Mouse (Mus musculus) forebrain, postnatal 0 days (tissue): ENCODE measurements around the gene Pla2g7. TPM values are rescaled to one million over a fixed set of nuclear protein-coding genes. Genes with fewer than 3 reads are reported as not detected.

Experiments
- ATAC-seq: fragments of 200-750 bp; cut with Nextera tagmentation; 2 replicates; pipeline ENCODE4 v1.8.0; 2017; ENCODE audit warnings: mild to moderate bottlenecking, moderate library complexity
- DNase-seq: peaks from one replicate; pipeline ENCODE4 v3.0.0-alpha.2; 2015
- H3K27ac ChIP-seq: fragments of 300-500 bp; sonication (generic); 2 replicates; pipeline ENCODE4 v1.5.1; 2014; ENCODE audit warnings: low read depth, mild to moderate bottlenecking, antibody characterized with exemption, low read length, moderate library complexity, mixed read lengths
- H3K27me3 ChIP-seq: fragments of 300-500 bp; sonication (generic); 2 replicates; pipeline ENCODE4 v1.6.1; 2014; ENCODE audit warnings: mild to moderate bottlenecking, low read length, mixed read lengths; ENCODE audit not compliant: insufficient read depth
- H3K36me3 ChIP-seq: fragments of 300-500 bp; sonication (generic); 2 replicates; pipeline ENCODE4 v1.6.1; 2014; ENCODE audit warnings: mild to moderate bottlenecking, moderate library complexity; ENCODE audit not compliant: insufficient read depth
- H3K4me1 ChIP-seq: fragments of 300-500 bp; sonication (generic); 2 replicates; pipeline ENCODE4 v1.6.1; 2014; ENCODE audit warnings: antibody characterized with exemption; ENCODE audit not compliant: insufficient read depth
- H3K4me2 ChIP-seq: fragments of 300-500 bp; sonication (generic); 2 replicates; pipeline ENCODE4 v1.6.1; 2014; ENCODE audit warnings: low read depth, mild to moderate bottlenecking, moderate library complexity
- H3K4me3 ChIP-seq: fragments of 300-500 bp; sonication (generic); 2 replicates; pipeline ENCODE4 v1.5.1; 2014; ENCODE audit warnings: low read depth, low read length, mixed read lengths
- H3K9ac ChIP-seq: fragments of 300-500 bp; sonication (generic); 2 replicates; pipeline ENCODE4 v1.6.1; 2014; ENCODE audit warnings: mild to moderate bottlenecking
- H3K9me3 ChIP-seq: fragments of 300-500 bp; sonication (generic); 2 replicates; pipeline ENCODE4 v1.6.1; 2016; ENCODE audit warnings: low read length
- CTCF ChIP-seq: sonication (generic); IDR thresholded peaks from 2 replicates; pipeline ENCODE4 v1.5.1; 2016; ENCODE audit warnings: antibody characterized with exemption, control low read depth, low read depth
- WGBS: fragments of 180-500 bp; shearing (Covaris S2); extraction: QIAGEN DNeasy Blood & Tissue Kit; methylation state at CpG from one replicate; pipeline ENCODE4 v1.1.7; 2014; 5-methylcytosine and 5-hydroxymethylcytosine counted together
- polyA plus RNA-seq: library from polyadenylated mRNA; unstranded; fragments of >200 nt; fragmentation: Nextera tagmentation; extraction: Ambion mirVana; gene quantifications from 2 replicates; pipeline ENCODE4 v1.2.1, GENCODE M21; 2015
- total RNA-seq: library from RNA; depleted of rRNA; stranded (reverse); fragments of >200 nt; gene quantifications from 2 replicates; pipeline ENCODE4 v1.2.3, GENCODE M21; 2014

Gene Pla2g7
- total and polyA plus RNA-seq, 2 experiments from 2014 or later: 26.8 to 76.9 TPM

- no peak for TF ChIP-seq CTCF
- WGBS: 91% methylated on average over 3 of the region's 3 CpGs
- Histone ChIP-seq H3K27me3 (no peaks in the 10 kb centered on the region), H3K27ac (no peak overlapping the region), H3K9me3 (peaks cover 8% of the 10 kb centered on the region; the same call in 1 of the 2 replicates), H3K4me3 (no peak overlapping the region), H3K4me1 (no peaks in the 10 kb centered on the region), H3K9ac (no peak overlapping the region), H3K36me3 (no peaks in the 10 kb centered on the region), H3K4me2 (no peak overlapping the region)
- ATAC-seq (no peak), DNase-seq (no peak)
Observed at GRCm38 (mm10) chr17:43558678-43559077, 9.2 kb upstream of the Pla2g7 start.

GRCm38 (mm10) chr17:43563192-43563987 lies 4.5 kb upstream of the Pla2g7 start:
- DNase-seq (no peak), ATAC-seq (no peak)
- H3K9me3 ChIP-seq: peaks cover 8% of the 10 kb centered on the region; the same call in 1 of the 2 replicates
- H3K27ac ChIP-seq: no peak overlapping the region
- no peak overlapping the region for H3K4me3 ChIP-seq
- H3K27me3 ChIP-seq: no peaks in the 10 kb centered on the region
- WGBS: 90% methylated on average over 7 of the region's 7 CpGs
- TF ChIP-seq CTCF: no peak
- H3K9ac ChIP-seq: no peak overlapping the region
- no peaks in the 10 kb centered on the region; the same call in 1 of the 2 replicates for H3K4me1 ChIP-seq
- H3K36me3 ChIP-seq: no peaks in the 10 kb centered on the region
- H3K4me2 ChIP-seq: no peak overlapping the region

GRCm38 (mm10) chr17:43567593-43567991 lies 306 bp upstream of the Pla2g7 start:
- Histone ChIP-seq H3K4me1 (peaks cover 5% of the 10 kb centered on the region; the same call in 1 of the 2 replicates), H3K9ac (peak overlapping the region; percentile 59; the same call in 1 of the 2 replicates), H3K4me2 (peak overlapping the region; percentile 77), H3K36me3 (no peaks in the 10 kb centered on the region), H3K9me3 (0 out of 2 replicates have a peak, but pooled peaks cover under 1% of the 10 kb centered on the region), H3K27ac (no peak overlapping the region), H3K4me3 (peak overlapping the region; percentile 40), H3K27me3 (no peaks in the 10 kb centered on the region)
- no peak for TF ChIP-seq CTCF
- DNase-seq: peak; percentile 8
- WGBS: 6% methylated on average over 12 of the region's 12 CpGs
- peak; percentile 45 for ATAC-seq

GRCm38 (mm10) chr17:43569287-43569686 lies 1.4 kb downstream of the Pla2g7 start:
- no peaks in the 10 kb centered on the region for H3K27me3 ChIP-seq
- H3K4me3 ChIP-seq: no peak overlapping the region
- no peaks in the 10 kb centered on the region for H3K36me3 ChIP-seq
- H3K4me1 ChIP-seq: peaks cover 5% of the 10 kb centered on the region; the same call in 1 of the 2 replicates
- DNase-seq (no peak), ATAC-seq (no peak)
- TF ChIP-seq CTCF: no peak
- no peak overlapping the region for H3K9ac ChIP-seq
- WGBS: 70% methylated on average over 7 of the region's 7 CpGs
- no peaks in the 10 kb centered on the region for H3K9me3 ChIP-seq
- no peak overlapping the region for H3K27ac ChIP-seq
- peak overlapping the region; percentile 77; the same call in 1 of the 2 replicates for H3K4me2 ChIP-seq

GRCm38 (mm10) chr17:43573624-43574073 lies 5.8 kb downstream of the Pla2g7 start:
- no peaks in the 10 kb centered on the region for H3K27me3 ChIP-seq
- no peak overlapping the region for H3K27ac ChIP-seq
- WGBS: 24% methylated on average over 3 of the region's 3 CpGs
- no peak for TF ChIP-seq CTCF
- no peak overlapping the region for H3K4me3 ChIP-seq
- ATAC-seq: peak; percentile 25; the same call in 1 of the 2 replicates
- no peaks in the 10 kb centered on the region for H3K36me3 ChIP-seq
- no peak overlapping the region for H3K9ac ChIP-seq
- no peak overlapping the region for H3K4me2 ChIP-seq
- 0 out of 2 replicates have a peak, but pooled peaks cover 3% of the 10 kb centered on the region for H3K4me1 ChIP-seq
- no peaks in the 10 kb centered on the region for H3K9me3 ChIP-seq
- no peak for DNase-seq

GRCm38 (mm10) chr17:43580456-43580855 lies 12.6 kb downstream of the Pla2g7 start:
- TF ChIP-seq CTCF: no peak
- no peak overlapping the region for H3K4me2 ChIP-seq
- H3K4me3 ChIP-seq: no peak overlapping the region
- no peak overlapping the region for H3K27ac ChIP-seq
- no peak overlapping the region for H3K9ac ChIP-seq
- no peak for DNase-seq
- no peaks in the 10 kb centered on the region for H3K27me3 ChIP-seq
- no peaks in the 10 kb centered on the region for H3K4me1 ChIP-seq
- no peaks in the 10 kb centered on the region for H3K36me3 ChIP-seq
- no peak for ATAC-seq
- 36% methylated on average over 3 of the region's 3 CpGs for whole genome bisulfite sequencing
- H3K9me3 ChIP-seq: no peaks in the 10 kb centered on the region

- 25% methylated on average over 8 of the region's 8 CpGs for WGBS
- no peak for TF ChIP-seq CTCF
- H3K27me3 ChIP-seq: no peaks in the 10 kb centered on the region
- no peaks in the 10 kb centered on the region for H3K4me1 ChIP-seq
- peak; percentile 64 for ATAC-seq
- no peak overlapping the region for H3K4me2 ChIP-seq
- no peaks in the 10 kb centered on the region for H3K36me3 ChIP-seq
- no peak overlapping the region for H3K9ac ChIP-seq
- peak; percentile 26 for DNase-seq
- no peak overlapping the region for H3K4me3 ChIP-seq
- H3K9me3 ChIP-seq: no peaks in the 10 kb centered on the region
- H3K27ac ChIP-seq: no peak overlapping the region
Observed at GRCm38 (mm10) chr17:43581012-43581467, 13.1 kb downstream of the Pla2g7 start.
